Mouse (Mus musculus): ENCODE measurements around the gene Rara. TPM values are rescaled to one million over a fixed set of nuclear protein-coding genes. Genes with fewer than 3 reads are reported as not detected.
"Not testable (repeated sequence)": the region's sequence is repeated elsewhere in the genome, so short reads cannot be mapped to it uniquely, and the experiment has no call there.

The Rara gene
- polyA plus RNA-seq, 1 experiment from 2014 or later = 20.1 TPM

GRCm38 (mm10) chr11:98917428-98918005, 10.1 kb upstream of the Rara start:
- H3K9me3 ChIP-seq (ENCODE audit: control insufficient read depth, low read length) = no peaks in the 10 kb centered on the region
- H3K27ac ChIP-seq (ENCODE audit: low read depth, low read length) = peak overlapping the region; percentile 6
- H3K4me1 ChIP-seq (replicated peaks; ENCODE audit: control insufficient read depth, insufficient read depth, low read length) = peaks cover 10% of the 10 kb centered on the region
- 57% methylated on average over 13 of the region's 13 CpGs for WGBS
- peaks cover 71% of the 10 kb centered on the region for H3K36me3 ChIP-seq (ENCODE audit: control insufficient read depth, insufficient read depth, low read length)
- H3K9ac ChIP-seq (ENCODE audit: low read depth, low read length) = peak overlapping the region; percentile 16; the same call in 1 of the 2 replicates
- ATAC-seq (replicated peaks; ENCODE audit: low FRiP score) (no peak), DNase-seq (ENCODE audit: low spot score) (no peak)
- H3K4me3 ChIP-seq (ENCODE audit: low read depth, low read length) = no peak overlapping the region
- H3K4me2 ChIP-seq = no peak overlapping the region
- H3K27me3 ChIP-seq (replicated peaks; ENCODE audit: control insufficient read depth, insufficient read depth, low read length) = no peaks in the 10 kb centered on the region

GRCm38 (mm10) chr11:98918231-98918630, 9.4 kb upstream of the Rara start:
- Histone ChIP-seq H3K27ac (ENCODE audit: low read depth, low read length) (peak overlapping the region; percentile 6), H3K9ac (ENCODE audit: low read depth, low read length) (peak overlapping the region; percentile 16; the same call in 1 of the 2 replicates), H3K36me3 (ENCODE audit: control insufficient read depth, insufficient read depth, low read length) (peaks cover 68% of the 10 kb centered on the region), H3K4me2 (0 out of 2 replicates have a peak overlapping the region, but pooled peaks have one; percentile 5), H3K4me1 (replicated peaks; ENCODE audit: control insufficient read depth, insufficient read depth, low read length) (peaks cover 10% of the 10 kb centered on the region), H3K4me3 (ENCODE audit: low read depth, low read length) (no peak overlapping the region), H3K9me3 (ENCODE audit: control insufficient read depth, low read length) (no peaks in the 10 kb centered on the region), H3K27me3 (replicated peaks; ENCODE audit: control insufficient read depth, insufficient read depth, low read length) (no peaks in the 10 kb centered on the region)
- ATAC-seq (replicated peaks; ENCODE audit: low FRiP score) (peak; percentile 53), DNase-seq (ENCODE audit: low spot score) (no peak)
- 57% methylated on average over 9 of the region's 9 CpGs for WGBS

- Histone ChIP-seq H3K27me3 (replicated peaks; ENCODE audit: control insufficient read depth, insufficient read depth, low read length) (no peaks in the 10 kb centered on the region), H3K4me2 (no peak overlapping the region), H3K4me1 (replicated peaks; ENCODE audit: control insufficient read depth, insufficient read depth, low read length) (peaks cover 13% of the 10 kb centered on the region), H3K4me3 (ENCODE audit: low read depth, low read length) (no peak overlapping the region), H3K9me3 (ENCODE audit: control insufficient read depth, low read length) (no peaks in the 10 kb centered on the region), H3K27ac (ENCODE audit: low read depth, low read length) (no peak overlapping the region), H3K36me3 (ENCODE audit: control insufficient read depth, insufficient read depth, low read length) (peaks cover 61% of the 10 kb centered on the region), H3K9ac (ENCODE audit: low read depth, low read length) (no peak overlapping the region)
- ATAC-seq (replicated peaks; ENCODE audit: low FRiP score) (no peak), DNase-seq (ENCODE audit: low spot score) (no peak)
- WGBS = 95% methylated on average over 11 of the region's 11 CpGs
Measured at GRCm38 (mm10) chr11:98919009-98919408, 8.6 kb upstream of the Rara start.

- not testable (repeated sequence) for ATAC-seq (replicated peaks; ENCODE audit: low FRiP score); H3K27me3 ChIP-seq (replicated peaks; ENCODE audit: control insufficient read depth, insufficient read depth, low read length); H3K9me3 ChIP-seq (ENCODE audit: control insufficient read depth, low read length); H3K9ac ChIP-seq (ENCODE audit: low read depth, low read length); H3K27ac ChIP-seq (ENCODE audit: low read depth, low read length); H3K4me2 ChIP-seq; H3K4me3 ChIP-seq (ENCODE audit: low read depth, low read length); DNase-seq (ENCODE audit: low spot score)
- Histone ChIP-seq H3K4me1 (replicated peaks; ENCODE audit: control insufficient read depth, insufficient read depth, low read length) (peaks cover 34% of the 10 kb centered on the region), H3K36me3 (ENCODE audit: control insufficient read depth, insufficient read depth, low read length) (peaks cover 43% of the 10 kb centered on the region)
- WGBS = 69% methylated on average over 15 of the region's 15 CpGs
Measured at GRCm38 (mm10) chr11:98921813-98922212, 5.8 kb upstream of the Rara start.

- not testable (repeated sequence) for H3K27ac ChIP-seq (ENCODE audit: low read depth, low read length); H3K9me3 ChIP-seq (ENCODE audit: control insufficient read depth, low read length); ATAC-seq (replicated peaks; ENCODE audit: low FRiP score); H3K27me3 ChIP-seq (replicated peaks; ENCODE audit: control insufficient read depth, insufficient read depth, low read length); H3K9ac ChIP-seq (ENCODE audit: low read depth, low read length); DNase-seq (ENCODE audit: low spot score); H3K4me2 ChIP-seq; H3K4me3 ChIP-seq (ENCODE audit: low read depth, low read length)
- Histone ChIP-seq H3K4me1 (replicated peaks; ENCODE audit: control insufficient read depth, insufficient read depth, low read length) (peaks cover 34% of the 10 kb centered on the region), H3K36me3 (ENCODE audit: control insufficient read depth, insufficient read depth, low read length) (peaks cover 38% of the 10 kb centered on the region)
- 64% methylated on average over 10 of the region's 10 CpGs for WGBS
Measured at GRCm38 (mm10) chr11:98922307-98922706, 5.3 kb upstream of the Rara start.

GRCm38 (mm10) chr11:98922851-98923711, 4.5 kb upstream of the Rara start:
- H3K9me3 ChIP-seq (ENCODE audit: control insufficient read depth, low read length); H3K27ac ChIP-seq (ENCODE audit: low read depth, low read length); H3K27me3 ChIP-seq (replicated peaks; ENCODE audit: control insufficient read depth, insufficient read depth, low read length); H3K4me3 ChIP-seq (ENCODE audit: low read depth, low read length); DNase-seq (ENCODE audit: low spot score); ATAC-seq (replicated peaks; ENCODE audit: low FRiP score); H3K9ac ChIP-seq (ENCODE audit: low read depth, low read length); H3K4me2 ChIP-seq: not testable (repeated sequence)
- Histone ChIP-seq H3K36me3 (ENCODE audit: control insufficient read depth, insufficient read depth, low read length) (peaks cover 32% of the 10 kb centered on the region), H3K4me1 (replicated peaks; ENCODE audit: control insufficient read depth, insufficient read depth, low read length) (peaks cover 36% of the 10 kb centered on the region)
- 71% methylated on average over 16 of the region's 16 CpGs for WGBS

GRCm38 (mm10) chr11:98924633-98925175, 2.9 kb upstream of the Rara start:
- Histone ChIP-seq H3K4me3 (ENCODE audit: low read depth, low read length) (no peak overlapping the region), H3K36me3 (ENCODE audit: control insufficient read depth, insufficient read depth, low read length) (peaks cover 18% of the 10 kb centered on the region), H3K9me3 (ENCODE audit: control insufficient read depth, low read length) (no peaks in the 10 kb centered on the region), H3K4me1 (replicated peaks; ENCODE audit: control insufficient read depth, insufficient read depth, low read length) (peaks cover 43% of the 10 kb centered on the region), H3K27me3 (replicated peaks; ENCODE audit: control insufficient read depth, insufficient read depth, low read length) (no peaks in the 10 kb centered on the region; the same call in 1 of the 2 replicates), H3K27ac (ENCODE audit: low read depth, low read length) (peak overlapping the region; percentile 19; the same call in 1 of the 2 replicates), H3K4me2 (no peak overlapping the region; the same call in 1 of the 2 replicates), H3K9ac (ENCODE audit: low read depth, low read length) (no peak overlapping the region)
- 50% methylated on average over 5 of the region's 5 CpGs for WGBS
- DNase-seq (ENCODE audit: low spot score) (no peak), ATAC-seq (replicated peaks; ENCODE audit: low FRiP score) (no peak)

- H3K4me2 ChIP-seq = no peak overlapping the region
- peaks cover 15% of the 10 kb centered on the region; the same call in 1 of the 2 replicates for H3K36me3 ChIP-seq (ENCODE audit: control insufficient read depth, insufficient read depth, low read length)
- H3K27me3 ChIP-seq (replicated peaks; ENCODE audit: control insufficient read depth, insufficient read depth, low read length) = no peaks in the 10 kb centered on the region; the same call in none of the 2 replicates
- H3K9ac ChIP-seq (ENCODE audit: low read depth, low read length) = no peak overlapping the region
- no peak overlapping the region for H3K27ac ChIP-seq (ENCODE audit: low read depth, low read length)
- 18% methylated on average over 10 of the region's 10 CpGs for WGBS
- no peak; the same call in 1 of the 2 replicates for ATAC-seq (replicated peaks; ENCODE audit: low FRiP score)
- H3K9me3 ChIP-seq (ENCODE audit: control insufficient read depth, low read length) = no peaks in the 10 kb centered on the region
- no peak for DNase-seq (ENCODE audit: low spot score)
- peaks cover 49% of the 10 kb centered on the region for H3K4me1 ChIP-seq (replicated peaks; ENCODE audit: control insufficient read depth, insufficient read depth, low read length)
- no peak overlapping the region for H3K4me3 ChIP-seq (ENCODE audit: low read depth, low read length)
Measured at GRCm38 (mm10) chr11:98925265-98925721, 2.3 kb upstream of the Rara start.

Data from liver, embryonic 11.5 days (tissue).